Mouse (Mus musculus) small intestine, adult 2 months (tissue): Measurements from ENCODE around the gene Nav2.

ENCODE experiments used
- CTCF ChIP-seq: fragments of 200-500 bp; IDR thresholded peaks from 2 replicates; pipeline ENCODE4 v1.5.1; 2012; ENCODE audit warnings: low read depth, mild to moderate bottlenecking, control low read depth, inconsistent platforms, low read length, moderate library complexity, mixed read lengths; ENCODE audit not compliant: insufficient replicate concordance, insufficient read length; ENCODE audit errors: extremely low read depth
- POLR2A ChIP-seq: fragments of 200-500 bp; IDR thresholded peaks from 2 replicates; pipeline ENCODE4 v1.6.1; 2012; ENCODE audit warnings: low read depth, mild to moderate bottlenecking, control low read depth, inconsistent platforms, low read length, moderate library complexity

DNA sequence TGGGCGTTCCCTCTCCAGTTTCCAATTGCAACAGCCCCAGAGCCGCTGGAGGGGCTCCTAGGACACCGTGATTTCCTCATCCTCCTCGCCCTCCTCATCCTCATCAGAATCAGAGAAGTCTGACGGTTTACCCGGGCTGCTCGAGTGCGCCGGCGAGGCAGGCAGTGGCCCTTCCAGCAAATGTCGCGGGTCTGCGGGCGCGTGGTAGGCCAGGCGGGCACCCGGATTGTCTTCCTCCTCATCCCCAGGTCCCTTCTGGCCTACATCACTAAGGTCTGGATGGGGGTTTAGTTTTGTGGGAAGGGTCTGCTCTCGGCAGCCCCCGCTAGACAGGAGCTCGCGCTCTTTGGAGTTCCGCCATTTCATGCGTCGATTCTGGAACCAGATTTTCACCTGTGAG lies 723.9 kb downstream of the Nav2 start:
- no peak for TF ChIP-seq POLR2A
- TF ChIP-seq CTCF, result no peak
